Mouse (Mus musculus) cerebral cortex, adult 2 months (tissue): ENCODE data around the gene Olfr64.

Experiments
- WGBS: fragments of 180-500 bp; shearing (Covaris S2); methylation state at CpG from one replicate; pipeline ENCODE4 v1.1.7; 2018; 5-methylcytosine and 5-hydroxymethylcytosine counted together

The Olfr64 gene

GRCm38 (mm10) chr7:103894385-103894784, at the start of gene Olfr64:
Gene Olfr64, minus strand, starts transcription at chr7:103894485.
- WGBS = 78% methylated on average over 1 of the region's 1 CpGs

GRCm38 (mm10) chr7:103942730-103943129, 48.4 kb upstream of the Olfr64 start:
- 28% methylated on average over 2 of the region's 2 CpGs for WGBS

- WGBS = 82% methylated on average over 2 of the region's 2 CpGs
These were observed 40.0 kb upstream of the Olfr64 start, which contains the start of gene Olfr632 for GRCm38 (mm10) chr7:103934264-103934663. Gene Olfr632, plus strand, starts transcription at chr7:103934347.

GRCm38 (mm10) chr7:103928525-103928924, 34.2 kb upstream of the Olfr64 start, which contains the start of gene Olfr631:
Gene Olfr631, plus strand, starts transcription at chr7:103928825.

GRCm38 (mm10) chr7:103912969-103913511, 18.8 kb upstream of the Olfr64 start:
- whole genome bisulfite sequencing = 55% methylated on average over 8 of the region's 8 CpGs

GRCm38 (mm10) chr7:103910047-103910446, 15.8 kb upstream of the Olfr64 start:
- whole genome bisulfite sequencing = 57% methylated on average over 3 of the region's 3 CpGs

GRCm38 (mm10) chr7:103903187-103903586, 8.9 kb upstream of the Olfr64 start, which contains the start of gene Olfr65:
Gene Olfr65, plus strand, starts transcription at chr7:103903487.
- WGBS = 61% methylated on average over 2 of the region's 2 CpGs

GRCm38 (mm10) chr7:103886152-103886551, 8.1 kb downstream of the Olfr64 start, which contains the start of gene Olfr66:
Gene Olfr66, minus strand, starts transcription at chr7:103886252.

GRCm38 (mm10) chr7:103877093-103877492, 17.2 kb downstream of the Olfr64 start:
- 89% methylated on average over 2 of the region's 2 CpGs for WGBS

GRCm38 (mm10) chr7:103874451-103874850, 19.8 kb downstream of the Olfr64 start:
- WGBS = 62% methylated on average over 5 of the region's 5 CpGs

GRCm38 (mm10) chr7:103873064-103873463, 21.2 kb downstream of the Olfr64 start:
- 6% methylated on average over 1 of the region's 1 CpGs for WGBS

GRCm38 (mm10) chr7:103861531-103861930, 32.8 kb downstream of the Olfr64 start:
- WGBS = 83% methylated on average over 3 of the region's 3 CpGs

GRCm38 (mm10) chr7:103860855-103861254, 33.4 kb downstream of the Olfr64 start:
- 59% methylated on average over 1 of the region's 1 CpGs for WGBS

- WGBS = 75% methylated on average over 2 of the region's 2 CpGs
These were observed 35.2 kb downstream of the Olfr64 start for GRCm38 (mm10) chr7:103859076-103859475.

- 68% methylated on average over 1 of the region's 1 CpGs for WGBS
These were observed 39.6 kb downstream of the Olfr64 start for GRCm38 (mm10) chr7:103854669-103855068.

GRCm38 (mm10) chr7:103853090-103853489, 41.2 kb downstream of the Olfr64 start, which contains the start of gene Hbb-y:
Gene Hbb-y, minus strand, starts transcription at chr7:103853216.
- 68% methylated on average over 2 of the region's 2 CpGs for WGBS

GRCm38 (mm10) chr7:103844525-103845325, 49.6 kb downstream of the Olfr64 start:
- WGBS = 62% methylated on average over 2 of the region's 2 CpGs

GRCm38 (mm10) chr7:103843034-103843433, 51.3 kb downstream of the Olfr64 start, which contains the start of gene Hbb-bh1:
Gene Hbb-bh1, minus strand, starts transcription at chr7:103843164.
- WGBS = 84% methylated on average over 2 of the region's 2 CpGs

GRCm38 (mm10) chr7:103840268-103840667, 54.0 kb downstream of the Olfr64 start, which contains the start of gene Hbb-bh2:
Gene Hbb-bh2, minus strand, starts transcription at chr7:103840520.
- 70% methylated on average over 3 of the region's 3 CpGs for WGBS
